ENCODE assay signal across 19 mouse cellular contexts in the genomic region with DNA sequence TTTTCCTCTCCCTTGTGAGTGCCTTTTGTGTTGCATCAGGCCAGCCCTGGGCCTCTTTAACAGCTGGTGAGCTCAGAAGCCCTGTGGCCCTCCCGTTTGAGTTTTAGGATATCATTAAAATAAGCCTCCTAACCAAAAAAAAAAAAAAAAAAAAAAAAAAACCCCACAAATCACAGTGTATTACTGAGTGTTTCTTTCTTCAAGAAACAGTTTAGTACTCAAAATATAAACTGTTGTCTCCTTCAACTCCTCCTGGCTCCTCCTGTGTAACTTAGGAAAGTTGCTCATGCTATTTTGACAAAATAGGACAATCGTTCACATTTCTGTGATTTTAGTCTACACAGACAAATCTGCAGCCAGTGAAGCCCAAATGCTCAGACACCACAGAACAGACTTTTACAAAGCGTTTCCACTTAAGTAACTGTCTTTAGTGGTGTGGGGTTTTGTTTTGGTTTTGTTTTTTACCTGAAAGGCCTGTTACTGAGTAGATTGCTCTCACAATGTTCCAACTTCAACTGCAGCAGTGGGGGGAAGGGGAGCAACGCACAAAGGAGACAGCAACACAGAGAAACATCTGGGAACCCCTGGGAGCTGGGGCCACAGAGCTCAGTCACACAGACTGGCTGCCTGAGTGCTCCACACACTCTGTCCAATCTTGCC. TPM values are rescaled to one million over a fixed set of nuclear protein-coding genes. Genes with fewer than 3 reads are reported as not detected.
DNase-seq lines count a peak whose midpoint lies in the region; ATAC-seq and TF ChIP-seq lines count a peak whose summit lies in the region.
"Had no signal": no experiment of that assay in that cellular context is flagged by ENCODE, and none has a peak within 500 bp of the region (broad histone marks: within the 10 kb centered on the region; RNA-seq: fewer than 3 reads in every experiment).

No protein-coding gene starts in this region.

- H3K9me3 ChIP-seq in heart, postnatal 0 days (replicated peaks; ENCODE audit: control insufficient read depth, low read length): no peaks in the 10 kb centered on the region
- no peaks in the 10 kb centered on the region for H3K9me3 ChIP-seq in embryonic facial prominence, embryonic 13.5 days
- H3K9me3 ChIP-seq: hindbrain, embryonic 15.5 days; limb, embryonic 15.5 days; liver, embryonic 15.5 days; midbrain, embryonic 10.5 days had no signal

- TF ChIP-seq CTCF in heart, postnatal 0 days (IDR thresholded peaks at IDR 0.05; ENCODE audit: low read depth): no peak
- no peak for TF ChIP-seq CTCF in heart, adult 2 months (IDR thresholded peaks at IDR 0.05)
- no peak for TF ChIP-seq CTCF in thymus, adult 2 months (IDR thresholded peaks at IDR 0.05; ENCODE audit: borderline replicate concordance, control insufficient read depth, extremely low read depth, insufficient read depth, low read length, poor library complexity)

- no peak overlapping the region for H3K4me3 ChIP-seq in heart, postnatal 0 days (ENCODE audit: low read depth, low read length)
- H3K4me3 ChIP-seq in heart, adult 2 months: no peak overlapping the region
- H3K4me3 ChIP-seq in thymus, adult 2 months (ENCODE audit: control insufficient read depth, insufficient read depth, low read length): no peak overlapping the region
- H3K4me3 ChIP-seq in embryonic facial prominence, embryonic 13.5 days: no peak overlapping the region
- H3K4me3 ChIP-seq: hindbrain, embryonic 15.5 days; limb, embryonic 15.5 days; liver, embryonic 15.5 days; midbrain, embryonic 10.5 days had no signal

- no peaks in the 10 kb centered on the region for H3K36me3 ChIP-seq in heart, postnatal 0 days (replicated peaks; ENCODE audit: control insufficient read depth, insufficient read depth, low read length)
- no peaks in the 10 kb centered on the region; the same call in 1 of the 2 replicates for H3K36me3 ChIP-seq in heart, adult 2 months (ENCODE audit: control insufficient read depth, insufficient read depth, low read length)
- H3K36me3 ChIP-seq in thymus, adult 2 months (ENCODE audit: control insufficient read depth, insufficient read depth, low read length): no peaks in the 10 kb centered on the region
- H3K36me3 ChIP-seq in embryonic facial prominence, embryonic 13.5 days: peaks cover 13% of the 10 kb centered on the region; the same call in 1 of the 2 replicates
- H3K36me3 ChIP-seq: hindbrain, embryonic 15.5 days had no signal

- no peak for TF ChIP-seq EP300 in heart, postnatal 0 days (IDR thresholded peaks at IDR 0.05; ENCODE audit: low read depth)
- no peak for TF ChIP-seq EP300 in heart, adult 2 months (IDR thresholded peaks at IDR 0.05; ENCODE audit: insufficient read depth, low read depth, low read length)

- no peak overlapping the region for H3K9ac ChIP-seq in heart, postnatal 0 days (replicated peaks; ENCODE audit: low read depth, low read length)
- no peak overlapping the region for H3K9ac ChIP-seq in heart, adult 2 months (ENCODE audit: low read depth, low read length)
- no peak overlapping the region for H3K9ac ChIP-seq in embryonic facial prominence, embryonic 13.5 days
- H3K9ac ChIP-seq: hindbrain, embryonic 15.5 days; limb, embryonic 15.5 days; liver, embryonic 15.5 days had no signal

- intact Hi-C loops in heart, adult 2 months (cut with DNase I): no loop called here

- H3K27me3 ChIP-seq in heart, postnatal 0 days (ENCODE audit: control insufficient read depth, insufficient read depth, low read length): no peaks in the 10 kb centered on the region
- no peaks in the 10 kb centered on the region for H3K27me3 ChIP-seq in heart, adult 2 months (ENCODE audit: control insufficient read depth, insufficient read depth, low read length)
- H3K27me3 ChIP-seq in thymus, adult 2 months (ENCODE audit: control insufficient read depth, insufficient read depth, low read length): no peaks in the 10 kb centered on the region
- no peaks in the 10 kb centered on the region for H3K27me3 ChIP-seq in embryonic facial prominence, embryonic 13.5 days
- H3K27me3 ChIP-seq: hindbrain, embryonic 15.5 days; limb, embryonic 15.5 days; liver, embryonic 15.5 days had no signal

- peak overlapping the region; percentile 52; the same call in 1 of the 2 replicates for H3K27ac ChIP-seq in heart, postnatal 0 days (ENCODE audit: low read depth)
- no peak overlapping the region for H3K27ac ChIP-seq in heart, adult 2 months
- peak overlapping the region; percentile 55; the same call in 1 of the 2 replicates for H3K27ac ChIP-seq in thymus, adult 2 months (ENCODE audit: control insufficient read depth, insufficient read depth, low read length)
- peak overlapping the region; percentile 45 for H3K27ac ChIP-seq in embryonic facial prominence, embryonic 13.5 days
- H3K27ac ChIP-seq: hindbrain, embryonic 15.5 days; liver, embryonic 15.5 days; macrophage; midbrain, embryonic 10.5 days had no signal

- H3K4me1 ChIP-seq in heart, postnatal 0 days (ENCODE audit: control insufficient read depth, insufficient read depth): no peaks in the 10 kb centered on the region
- peaks cover 4% of the 10 kb centered on the region for H3K4me1 ChIP-seq in heart, adult 2 months (ENCODE audit: control insufficient read depth, insufficient read depth, low read length)
- H3K4me1 ChIP-seq in thymus, adult 2 months (replicated peaks; ENCODE audit: control insufficient read depth, insufficient read depth, low read length): peaks cover 20% of the 10 kb centered on the region
- peaks cover 6% of the 10 kb centered on the region; the same call in 1 of the 2 replicates for H3K4me1 ChIP-seq in embryonic facial prominence, embryonic 13.5 days

- no peak for DNase-seq in heart, postnatal 0 days (ENCODE audit: low spot score)
- no peak for DNase-seq in heart, adult 2 months
- no peak for DNase-seq in thymus, adult 2 months
- no peak for DNase-seq in thymus, postnatal 14 days
- DNase-seq in adipocyte (ENCODE audit: low spot score): no peak
- no peak for DNase-seq in urinary bladder, postnatal 25 days (ENCODE audit: low spot score)
- DNase-seq: adrenal gland, postnatal 36 days; B cell, adult 2 months; cerebellum, adult 18-20 months; gastrocnemius, postnatal 36 days; kidney, adult 11 months; layer of hippocampus, postnatal 36 days had no signal

- WGBS in heart, postnatal 0 days: 70% methylated on average over 4 of the region's 4 CpGs
- WGBS in heart, adult 2 months: 65% methylated on average over 4 of the region's 4 CpGs
- 25% methylated on average over 4 of the region's 4 CpGs for WGBS in thymus, adult 2 months
- 77% methylated on average over 4 of the region's 4 CpGs for WGBS in embryonic facial prominence, embryonic 13.5 days

- peaks cover 16% of the 10 kb centered on the region for H3K79me2 ChIP-seq in heart, adult 2 months (replicated peaks; ENCODE audit: control insufficient read depth, insufficient read depth, low read length)

- no peak for ATAC-seq in heart, postnatal 0 days (ENCODE audit: insufficient read depth, low read depth)
- ATAC-seq in embryonic facial prominence, embryonic 13.5 days (ENCODE audit: insufficient number of reproducible peaks, insufficient read depth, low FRiP score, low TSS enrichment, low read depth): no peak
- ATAC-seq: forebrain, embryonic 16.5 days had no signal

- no peak overlapping the region for H3K4me2 ChIP-seq in heart, postnatal 0 days (ENCODE audit: low read depth, low read length)
- no peak overlapping the region for H3K4me2 ChIP-seq in embryonic facial prominence, embryonic 13.5 days
- H3K4me2 ChIP-seq: hindbrain, embryonic 15.5 days; limb, embryonic 15.5 days; liver, embryonic 15.5 days had no signal

- no peak for TF ChIP-seq POLR2A in heart, adult 2 months (IDR thresholded peaks at IDR 0.05; ENCODE audit: insufficient read depth, low read depth, low read length)
- no peak for TF ChIP-seq POLR2A in thymus, adult 2 months (IDR thresholded peaks at IDR 0.05; ENCODE audit: control insufficient read depth, extremely low read depth, insufficient read depth, low read length, poor library complexity)

RNA-seq across cellular contexts. Expression of a gene that starts 35.7 kb away (rescaled TPM):
- 25.0 and 35.1 TPM in 2 replicates for total RNA-seq in heart, postnatal 0 days (2014; rRNA removed; ENCODE audit: low replicate concordance)
- 35.0 and 41.0 TPM in 2 replicates for polyA plus RNA-seq in heart, postnatal 0 days (2015; fragmentation: Nextera tagmentation; extraction: Ambion mirVana)
- 10 to 100 TPM; 32.9 to 40.7 TPM for total RNA-seq in heart, adult 2 months (2021)
- 97.1 and 106 TPM in 2 replicates for polyA plus RNA-seq in heart, adult 2 months (2012; rRNA removed)
- 98.5 and 98.6 TPM in 2 replicates for polyA plus RNA-seq in thymus, adult 2 months (2012; rRNA removed)
- polyA plus RNA-seq in embryonic facial prominence, embryonic 13.5 days (2015; fragmentation: Nextera tagmentation; extraction: Ambion mirVana): 25.0 and 28.0 TPM in 2 replicates

RNA-seq across cellular contexts. Expression of a gene that starts 44.6 kb away (rescaled TPM):
- total RNA-seq in heart, postnatal 0 days (2014; rRNA removed; ENCODE audit: low replicate concordance): 48.6 and 126 TPM in 2 replicates
- polyA plus RNA-seq in heart, postnatal 0 days (2015; fragmentation: Nextera tagmentation; extraction: Ambion mirVana): 96.9 and 116 TPM in 2 replicates
- total RNA-seq in heart, adult 2 months (2021): 100 to 1,000 TPM; 107 to 109 TPM
- polyA plus RNA-seq in heart, adult 2 months (2012; rRNA removed): 52.0 and 73.2 TPM in 2 replicates
- 81.7 and 82.8 TPM in 2 replicates for polyA plus RNA-seq in thymus, adult 2 months (2012; rRNA removed)
- polyA plus RNA-seq in embryonic facial prominence, embryonic 13.5 days (2015; fragmentation: Nextera tagmentation; extraction: Ambion mirVana): 77.7 and 108 TPM in 2 replicates

RNA-seq across cellular contexts. Expression of a gene that starts 51.0 kb away (rescaled TPM):
- 31.5 and 38.4 TPM in 2 replicates for total RNA-seq in heart, postnatal 0 days (2014; rRNA removed; ENCODE audit: low replicate concordance)
- polyA plus RNA-seq in heart, postnatal 0 days (2015; fragmentation: Nextera tagmentation; extraction: Ambion mirVana): 34.1 and 34.5 TPM in 2 replicates
- total RNA-seq in heart, adult 2 months (2021): 10 to 100 TPM; 51.3 to 54.7 TPM
- polyA plus RNA-seq in heart, adult 2 months (2012; rRNA removed): 94.0 and 123 TPM in 2 replicates
- polyA plus RNA-seq in thymus, adult 2 months (2012; rRNA removed): 188 and 215 TPM in 2 replicates
- 20.2 and 20.6 TPM in 2 replicates for polyA plus RNA-seq in embryonic facial prominence, embryonic 13.5 days (2015; fragmentation: Nextera tagmentation; extraction: Ambion mirVana)

RNA-seq across cellular contexts. Expression of a gene that starts 60.0 kb away (rescaled TPM):
- total RNA-seq in heart, postnatal 0 days (2014; rRNA removed; ENCODE audit: low replicate concordance): 11.8 and 24.0 TPM in 2 replicates
- 7.0 and 7.2 TPM in 2 replicates for polyA plus RNA-seq in heart, postnatal 0 days (2015; fragmentation: Nextera tagmentation; extraction: Ambion mirVana)
- 10 to 100 TPM; 16.5 to 20.3 TPM for total RNA-seq in heart, adult 2 months (2021)
- 15.4 and 17.1 TPM in 2 replicates for polyA plus RNA-seq in heart, adult 2 months (2012; rRNA removed)
- polyA plus RNA-seq in thymus, adult 2 months (2012; rRNA removed): 102 and 106 TPM in 2 replicates
- 18.9 and 24.6 TPM in 2 replicates for polyA plus RNA-seq in embryonic facial prominence, embryonic 13.5 days (2015; fragmentation: Nextera tagmentation; extraction: Ambion mirVana)
